Mouse (Mus musculus) CH12.LX (cell line): ENCODE measurements at regions not wholly inside any gene's neighbourhood (a gene's known extent, or its start where the extent isn't known, plus 50 kb on each side); places are given as distances from the start of the nearest gene placed in this dataset.

Experiments
- DNase-seq: peaks from one replicate; pipeline ENCODE4 v3.0.0-alpha.2; 2013; ENCODE audit errors: extremely low read depth
- H3K27ac ChIP-seq: 2 replicates; pipeline ENCODE4 v1.5.1; 2012; ENCODE audit warnings: low read depth, mild to moderate bottlenecking, control low read depth, moderate library complexity; ENCODE audit not compliant: insufficient read depth
- H3K27me3 ChIP-seq: replicated peaks from 2 replicates; pipeline ENCODE3; 2012; ENCODE audit warnings: inconsistent platforms
- H3K36me3 ChIP-seq, 2 experiments: replicated peaks in 1 of 2; 2 replicates each; pipeline versions ENCODE3 to v1.6.1; 2012; ENCODE audit warnings: inconsistent platforms in 1 of 2, low read length in 1 of 2, mild to moderate bottlenecking in 1 of 2, mixed read lengths in 1 of 2, moderate library complexity in 1 of 2; ENCODE audit not compliant: control insufficient read depth in 1 of 2, insufficient read depth in 1 of 2
- H3K4me1 ChIP-seq, 2 experiments: 2 replicates each; pipeline ENCODE4 v1.6.1; 2012; ENCODE audit warnings: inconsistent platforms in 1 of 2, moderate library complexity in 1 of 2; ENCODE audit not compliant: insufficient read depth in 2 of 2, control insufficient read depth in 1 of 2
- H3K4me2 ChIP-seq: 2 replicates; pipeline ENCODE4 v1.6.1; 2012; ENCODE audit warnings: low read depth, mild to moderate bottlenecking, control low read depth; ENCODE audit not compliant: poor library complexity, insufficient read depth, severe bottlenecking
- H3K4me3 ChIP-seq, 3 experiments: fragments of 150-350 bp in 1 of 3; sonication (generic) in 1 of 3; replicated peaks in 1 of 3; 2 replicates each; pipeline versions ENCODE3 to v1.5.1; 2011 to 2012; ENCODE audit warnings: low read depth in 2 of 3, low read length in 2 of 3, mild to moderate bottlenecking in 2 of 3, moderate library complexity in 2 of 3, control low read depth in 1 of 3, improper control_type of control experiment in 1 of 3, inconsistent platforms in 1 of 3, mixed read lengths in 1 of 3; ENCODE audit not compliant: poor library complexity in 1 of 3
- H3K79me2 ChIP-seq: replicated peaks from 2 replicates; pipeline ENCODE4 v1.6.1; 2012; ENCODE audit warnings: mild to moderate bottlenecking, moderate library complexity; ENCODE audit not compliant: control insufficient read depth, poor library complexity, insufficient read depth, severe bottlenecking; ENCODE audit errors: extremely low read depth
- H3K9ac ChIP-seq: 2 replicates; pipeline ENCODE4 v1.6.1; 2012; ENCODE audit warnings: low read depth, mild to moderate bottlenecking, control low read depth, moderate library complexity; ENCODE audit not compliant: insufficient read depth
- H3K9me3 ChIP-seq: replicated peaks from 2 replicates; pipeline ENCODE3; 2012; ENCODE audit warnings: low read length, inconsistent platforms, mixed read lengths
- BHLHE40 ChIP-seq: IDR thresholded peaks from 2 replicates; pipeline ENCODE4 v1.6.1; 2011; ENCODE audit warnings: mild to moderate bottlenecking, low read depth, low read length, improper control_type of control experiment
- CHD1 ChIP-seq: IDR thresholded peaks from 2 replicates; pipeline ENCODE4 v1.6.1; 2012; ENCODE audit warnings: low read depth, low read length, improper control_type of control experiment, inconsistent platforms
- E2F4 ChIP-seq: IDR thresholded peaks from 2 replicates; pipeline ENCODE4 v1.6.1; 2011; ENCODE audit warnings: low read depth, low read length, improper control_type of control experiment; ENCODE audit not compliant: insufficient replicate concordance
- ELF1 ChIP-seq: IDR thresholded peaks from 2 replicates; pipeline ENCODE4 v1.6.1; 2014; ENCODE audit warnings: low read depth, mild to moderate bottlenecking, inconsistent platforms, low read length, improper control_type of control experiment
- IRF4 ChIP-seq: IDR thresholded peaks from 2 replicates; pipeline ENCODE4 v1.6.1; 2014; ENCODE audit warnings: low read depth, mild to moderate bottlenecking, inconsistent platforms, low read length, improper control_type of control experiment
- JUN ChIP-seq: IDR thresholded peaks from 2 replicates; pipeline ENCODE4 v1.6.1; 2011; ENCODE audit warnings: low read depth, mild to moderate bottlenecking, low read length, improper control_type of control experiment, moderate library complexity; ENCODE audit not compliant: insufficient read depth
- MAFK ChIP-seq: IDR thresholded peaks from 2 replicates; pipeline ENCODE4 v1.6.1; 2011; ENCODE audit warnings: low read length, improper control_type of control experiment; ENCODE audit not compliant: insufficient replicate concordance
- MEF2A ChIP-seq: IDR thresholded peaks from 2 replicates; pipeline ENCODE4 v1.6.1; 2014; ENCODE audit warnings: low read depth, mild to moderate bottlenecking, inconsistent platforms, low read length, improper control_type of control experiment, borderline replicate concordance
- PAX5 ChIP-seq: IDR thresholded peaks from 2 replicates; pipeline ENCODE4 v1.6.1; 2012; ENCODE audit warnings: low read length, inconsistent platforms, mixed read lengths
- POLR2A ChIP-seq: IDR thresholded peaks from 2 replicates; pipeline ENCODE4 v1.6.1; 2011; ENCODE audit warnings: low read depth, mild to moderate bottlenecking, improper control_type of control experiment, low read length
- POLR2AphosphoS2 ChIP-seq: IDR thresholded peaks from 2 replicates; pipeline ENCODE4 v1.6.1; 2011; ENCODE audit warnings: low read depth, low read length, improper control_type of control experiment
- RAD21 ChIP-seq: IDR thresholded peaks from 2 replicates; pipeline ENCODE4 v1.6.1; 2011; ENCODE audit warnings: low read depth, mild to moderate bottlenecking, low read length, improper control_type of control experiment, moderate library complexity
- RCOR1 ChIP-seq: conservative IDR thresholded peaks from 2 replicates; pipeline ENCODE4 v1.6.1; 2012; ENCODE audit warnings: low read depth, mild to moderate bottlenecking, inconsistent platforms, low read length, improper control_type of control experiment
- SMC3 ChIP-seq: IDR thresholded peaks from 2 replicates; pipeline ENCODE4 v1.6.1; 2011; ENCODE audit warnings: low read depth, low read length, improper control_type of control experiment
- TBP ChIP-seq: conservative IDR thresholded peaks from 2 replicates; pipeline ENCODE4 v1.6.1; 2011; ENCODE audit warnings: low read depth, low read length, improper control_type of control experiment
- TCF12 ChIP-seq: IDR thresholded peaks from 2 replicates; pipeline ENCODE4 v1.6.1; 2014; ENCODE audit warnings: low read depth, mild to moderate bottlenecking, inconsistent platforms, low read length, improper control_type of control experiment
- USF1 ChIP-seq: IDR thresholded peaks from 2 replicates; pipeline ENCODE4 v1.6.1; 2014; ENCODE audit warnings: low read depth, mild to moderate bottlenecking, inconsistent platforms, low read length, improper control_type of control experiment
- ZC3H11A ChIP-seq: IDR thresholded peaks from 2 replicates; pipeline ENCODE4 v1.6.1; 2012; ENCODE audit warnings: low read depth, mild to moderate bottlenecking, inconsistent platforms, low read length, improper control_type of control experiment
- ZKSCAN1 ChIP-seq: IDR thresholded peaks from 2 replicates; pipeline ENCODE4 v1.6.1; 2012; ENCODE audit warnings: low read depth, inconsistent platforms, low read length, improper control_type of control experiment, borderline replicate concordance
- ZNF384 ChIP-seq: IDR thresholded peaks from 2 replicates; pipeline ENCODE4 v1.6.1; 2012; ENCODE audit warnings: low read depth, low read length, improper control_type of control experiment, inconsistent platforms
- dilution Hi-C: fragments of 300-500 bp; cut with MboI; formaldehyde crosslinking; loops from 2 replicates; pipeline ENCODE4 v1.14.3; 2020; ENCODE audit warnings: low sequenced_read_pairs; ENCODE audit not compliant: extremely low pct_unique_long_range_greater_than_20kb, extremely low pct_ligation_motif_present
- in situ Hi-C: fragments of 300-500 bp; cut with MboI; formaldehyde crosslinking; loops from 3 replicates; pipeline ENCODE4 v1.14.3; 2019; ENCODE audit warnings: low sequenced_read_pairs, low pct_ligation_motif_present, low pct_unique_long_range_greater_than_20kb, mixed read lengths

GRCm38 (mm10) chr3:120037526-120037925 is 253.3 kb upstream of the Ptbp2 start:
- no peak overlapping the region for H3K4me2 ChIP-seq
- dilution Hi-C loops (no loop called here), in situ Hi-C loops (no loop called here)
- H3K4me1 ChIP-seq: no peaks in the 10 kb centered on the region
- H3K27me3 ChIP-seq: no peaks in the 10 kb centered on the region
- H3K36me3 ChIP-seq: no peaks in the 10 kb centered on the region
- no peak overlapping the region for H3K27ac ChIP-seq
- no peaks in the 10 kb centered on the region for H3K79me2 ChIP-seq
- peaks cover 27% of the 10 kb centered on the region for H3K9me3 ChIP-seq
- no peak overlapping the region for H3K4me3 ChIP-seq
- TF ChIP-seq POLR2A: no peak
- TF ChIP-seq MEF2A: no peak
- no peak for TF ChIP-seq CHD1
- no peak for TF ChIP-seq BHLHE40
- TF ChIP-seq PAX5: no peak
- TF ChIP-seq, all 38 proteins: peak for 0
- no peak overlapping the region for H3K9ac ChIP-seq
- DNase-seq: no peak

GRCm38 (mm10) chr3:120019826-120020683 is 235.8 kb upstream of the Ptbp2 start:
- DNase-seq: no peak
- H3K36me3 ChIP-seq: no peaks in the 10 kb centered on the region
- no peak overlapping the region for H3K4me3 ChIP-seq
- TF ChIP-seq POLR2AphosphoS2: no peak
- no peak for TF ChIP-seq MAFK
- no peak for TF ChIP-seq PAX5
- no peak for TF ChIP-seq RCOR1
- no peak for TF ChIP-seq IRF4
- no peak for TF ChIP-seq TCF12
- no peak for TF ChIP-seq ZC3H11A
- no peak for TF ChIP-seq SMC3
- TF ChIP-seq ELF1: no peak
- no peak for TF ChIP-seq ZNF384
- no peak for TF ChIP-seq E2F4
- no peak for TF ChIP-seq TBP
- no peak for TF ChIP-seq JUN
- TF ChIP-seq CHD1: no peak
- no peak for TF ChIP-seq RAD21
- no peak for TF ChIP-seq USF1
- no peak for TF ChIP-seq ZKSCAN1
- dilution Hi-C loops (no loop called here), in situ Hi-C loops (no loop called here)
- H3K9ac ChIP-seq: no peak overlapping the region
- no peak overlapping the region for H3K4me2 ChIP-seq
- no peak overlapping the region for H3K27ac ChIP-seq
- no peaks in the 10 kb centered on the region for H3K27me3 ChIP-seq
- H3K79me2 ChIP-seq: no peaks in the 10 kb centered on the region
- H3K9me3 ChIP-seq: peaks cover 43% of the 10 kb centered on the region
- H3K4me1 ChIP-seq: no peaks in the 10 kb centered on the region
